Mouse (Mus musculus) intestine, postnatal 0 days (tissue): ENCODE measurements at regions not wholly inside any gene's neighbourhood (a gene's known extent, or its start where the extent isn't known, plus 50 kb on each side); places are given as distances from the start of the nearest gene placed in this dataset.

Experiments used
- ATAC-seq: fragments of 200-750 bp; cut with Nextera tagmentation; 2 replicates; pipeline ENCODE4 v1.8.0; 2017; ENCODE audit warnings: mild to moderate bottlenecking, moderate TSS enrichment, moderate library complexity
- H3K27ac ChIP-seq: fragments of 300-500 bp; sonication (generic); 2 replicates; pipeline ENCODE4 v1.5.1; 2014; ENCODE audit warnings: mild to moderate bottlenecking, low read depth, low read length, moderate library complexity
- H3K27me3 ChIP-seq: fragments of 300-500 bp; sonication (generic); replicated peaks from 2 replicates; pipeline ENCODE4 v1.6.1; 2014; ENCODE audit warnings: low read length, mixed read lengths; ENCODE audit not compliant: control insufficient read depth, insufficient read depth
- H3K36me3 ChIP-seq: fragments of 300-500 bp; sonication (generic); 2 replicates; pipeline ENCODE4 v1.6.1; 2014; ENCODE audit warnings: mild to moderate bottlenecking, moderate library complexity; ENCODE audit not compliant: control insufficient read depth, insufficient read depth
- H3K4me1 ChIP-seq: fragments of 300-500 bp; sonication (generic); replicated peaks from 2 replicates; pipeline ENCODE4 v1.6.1; 2014; ENCODE audit warnings: antibody characterized with exemption, low read length, mixed read lengths; ENCODE audit not compliant: control insufficient read depth, insufficient read depth
- H3K4me2 ChIP-seq: fragments of 300-500 bp; sonication (generic); replicated peaks from 2 replicates; pipeline ENCODE4 v1.6.1; 2014; ENCODE audit warnings: low read depth, mild to moderate bottlenecking, moderate library complexity
- H3K4me3 ChIP-seq: fragments of 300-500 bp; sonication (generic); 2 replicates; pipeline ENCODE4 v1.5.1; 2014; ENCODE audit warnings: low read depth, low read length
- H3K9ac ChIP-seq: fragments of 300-500 bp; sonication (generic); 2 replicates; pipeline ENCODE4 v1.6.1; 2014; ENCODE audit warnings: mild to moderate bottlenecking, low read depth, low read length
- H3K9me3 ChIP-seq: fragments of 300-500 bp; sonication (generic); 2 replicates; pipeline ENCODE4 v1.6.1; 2016; ENCODE audit warnings: mixed run types; ENCODE audit not compliant: control insufficient read depth
- CTCF ChIP-seq: sonication (generic); IDR thresholded peaks from 2 replicates; pipeline ENCODE4 v1.5.1; 2016; ENCODE audit warnings: low read depth, mild to moderate bottlenecking, control low read depth, antibody characterized with exemption, moderate library complexity
- whole genome bisulfite sequencing: fragments of 180-500 bp; shearing (Covaris S2); extraction: QIAGEN DNeasy Blood & Tissue Kit; methylation state at CpG from one replicate; pipeline ENCODE4 v1.1.7; 2014; 5-methylcytosine and 5-hydroxymethylcytosine counted together

DNA sequence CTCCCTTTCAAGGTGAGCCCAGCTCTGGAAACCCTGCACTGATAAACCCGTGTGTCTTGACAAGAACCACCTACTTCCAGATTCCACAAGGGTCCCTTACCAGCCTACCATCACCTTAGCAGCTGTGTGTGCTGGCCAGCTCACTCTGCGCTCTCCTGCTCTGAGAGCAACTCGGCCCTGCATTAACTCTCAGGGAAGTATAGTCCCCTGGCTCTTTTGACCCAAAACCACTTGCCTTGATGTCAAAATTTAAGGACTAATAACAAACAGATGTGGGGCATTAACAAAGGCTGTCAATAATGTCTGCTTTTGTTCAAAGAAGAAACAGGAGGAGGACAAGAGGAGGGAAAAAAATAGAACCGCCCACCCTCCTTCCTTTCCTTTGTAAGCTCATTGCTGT lies 480.3 kb downstream of the Tshz3 start:
- H3K9ac ChIP-seq = no peak overlapping the region
- H3K4me1 ChIP-seq = no peaks in the 10 kb centered on the region
- ATAC-seq = no peak
- no peaks in the 10 kb centered on the region for H3K9me3 ChIP-seq
- H3K27ac ChIP-seq = no peak overlapping the region
- 64% methylated on average over 4 of the region's 4 CpGs for WGBS
- no peaks in the 10 kb centered on the region for H3K27me3 ChIP-seq
- no peak overlapping the region for H3K4me2 ChIP-seq
- TF ChIP-seq CTCF = no peak
- no peak overlapping the region for H3K4me3 ChIP-seq
- H3K36me3 ChIP-seq = no peaks in the 10 kb centered on the region

DNA sequence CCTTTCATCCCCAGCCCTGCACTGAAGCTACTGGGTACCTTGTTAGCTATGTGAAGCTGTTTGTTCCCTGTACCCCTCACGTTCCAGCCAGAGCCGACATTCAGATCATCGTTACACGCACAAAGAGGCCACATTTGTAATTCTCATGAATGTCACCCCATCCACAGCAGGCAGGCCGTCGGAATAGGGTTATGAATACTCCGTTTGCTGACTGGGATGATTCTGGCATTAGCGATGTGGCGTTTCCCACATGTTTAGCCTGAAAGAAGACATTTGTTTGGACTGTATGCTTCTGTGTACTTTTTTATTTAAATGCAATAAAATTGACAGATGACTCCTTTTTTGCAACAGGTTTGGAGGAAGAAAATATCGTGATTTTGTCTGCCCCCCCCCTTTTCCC lies 482.0 kb downstream of the Tshz3 start:
- no peak for ATAC-seq
- 56% methylated on average over 10 of the region's 10 CpGs for WGBS
- Histone ChIP-seq H3K4me3 (no peak overlapping the region), H3K9me3 (no peaks in the 10 kb centered on the region), H3K4me2 (no peak overlapping the region), H3K4me1 (no peaks in the 10 kb centered on the region), H3K36me3 (no peaks in the 10 kb centered on the region), H3K27ac (no peak overlapping the region), H3K9ac (no peak overlapping the region), H3K27me3 (no peaks in the 10 kb centered on the region)
- TF ChIP-seq CTCF = no peak

DNA sequence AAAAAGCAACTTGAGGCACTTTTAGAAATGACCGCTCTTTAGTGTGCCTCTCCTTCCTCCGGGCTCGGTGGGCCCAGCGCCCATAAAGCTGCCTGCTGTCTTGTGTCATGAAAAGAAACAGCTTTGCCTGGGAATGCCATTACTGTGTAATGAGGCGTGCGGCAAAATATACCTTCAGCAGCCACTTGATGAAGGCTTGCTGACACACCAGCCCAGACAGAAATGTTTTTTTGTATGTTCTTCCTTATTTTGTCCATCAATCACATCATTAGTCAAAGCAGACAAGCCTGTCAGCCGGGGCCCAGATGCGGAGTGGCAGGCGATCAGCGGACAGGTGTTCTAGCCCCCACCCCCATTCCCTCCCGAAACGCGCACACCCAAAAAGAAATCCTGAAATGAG lies 482.5 kb downstream of the Tshz3 start:
- no peak for ATAC-seq
- Histone ChIP-seq H3K4me1 (no peaks in the 10 kb centered on the region), H3K4me3 (no peak overlapping the region), H3K9ac (no peak overlapping the region), H3K4me2 (no peak overlapping the region), H3K27ac (no peak overlapping the region), H3K27me3 (no peaks in the 10 kb centered on the region), H3K36me3 (no peaks in the 10 kb centered on the region), H3K9me3 (no peaks in the 10 kb centered on the region)
- WGBS = 76% methylated on average over 13 of the region's 13 CpGs
- no peak for TF ChIP-seq CTCF

DNA sequence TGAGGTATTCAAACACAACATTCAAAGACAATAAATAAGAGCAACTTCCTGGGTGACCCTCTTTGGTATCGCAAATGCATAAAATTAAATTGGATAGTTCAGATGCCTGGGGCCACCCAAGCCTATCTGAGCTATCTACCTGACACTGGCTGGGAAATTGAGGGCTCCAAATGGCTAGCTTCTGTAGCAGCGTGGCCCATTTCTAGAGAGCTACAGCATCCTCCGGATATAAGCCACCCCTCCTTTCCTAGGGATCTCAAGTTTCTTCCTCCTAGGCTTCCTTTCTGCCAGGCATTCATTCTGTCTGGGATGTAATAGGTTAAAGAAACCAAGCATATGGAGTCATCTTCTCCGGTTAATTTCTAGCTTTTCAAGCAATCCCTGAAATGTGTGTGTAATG lies 483.2 kb downstream of the Tshz3 start:
- no peak for TF ChIP-seq CTCF
- Histone ChIP-seq H3K27me3 (no peaks in the 10 kb centered on the region), H3K4me3 (no peak overlapping the region), H3K4me2 (no peak overlapping the region), H3K27ac (no peak overlapping the region), H3K9me3 (no peaks in the 10 kb centered on the region), H3K9ac (no peak overlapping the region), H3K36me3 (no peaks in the 10 kb centered on the region), H3K4me1 (no peaks in the 10 kb centered on the region)
- WGBS = 54% methylated on average over 4 of the region's 4 CpGs
- ATAC-seq = no peak

DNA sequence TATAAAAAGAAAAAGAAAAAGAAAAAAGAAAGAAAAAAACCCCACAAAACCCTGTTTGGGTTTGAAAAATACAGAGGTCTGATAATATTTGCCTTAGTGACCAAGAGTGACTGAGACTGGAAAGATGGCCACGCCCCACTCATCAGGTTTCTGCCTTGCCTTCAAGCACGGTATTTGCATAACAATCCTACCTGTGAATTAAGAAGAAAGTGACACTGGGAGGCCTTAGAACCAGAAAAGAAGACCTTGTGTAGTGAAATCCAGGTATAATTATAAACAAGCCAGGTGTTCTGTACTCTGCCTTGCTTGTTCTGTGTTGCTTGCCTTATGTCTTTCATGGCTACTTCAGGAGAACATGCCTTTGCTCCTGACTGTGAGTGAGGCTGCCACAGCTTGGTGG lies 494.6 kb downstream of the Tshz3 start:
- no peak for ATAC-seq
- 22% methylated on average over 2 of the region's 2 CpGs for WGBS
- Histone ChIP-seq H3K27ac (no peak overlapping the region), H3K36me3 (no peaks in the 10 kb centered on the region), H3K4me3 (no peak overlapping the region), H3K9ac (no peak overlapping the region), H3K4me2 (no peak overlapping the region), H3K4me1 (no peaks in the 10 kb centered on the region), H3K27me3 (no peaks in the 10 kb centered on the region), H3K9me3 (0 out of 2 replicates have a peak, but pooled peaks cover 3% of the 10 kb centered on the region)
- TF ChIP-seq CTCF = no peak

- H3K9ac ChIP-seq = no peak overlapping the region
- no peaks in the 10 kb centered on the region for H3K4me1 ChIP-seq
- TF ChIP-seq CTCF = no peak
- no peaks in the 10 kb centered on the region for H3K27me3 ChIP-seq
- WGBS = 40% methylated on average over 5 of the region's 5 CpGs
- H3K4me2 ChIP-seq = no peak overlapping the region
- ATAC-seq = no peak
- no peaks in the 10 kb centered on the region for H3K9me3 ChIP-seq
- H3K4me3 ChIP-seq = no peak overlapping the region
- no peaks in the 10 kb centered on the region for H3K36me3 ChIP-seq
- H3K27ac ChIP-seq = no peak overlapping the region
These were observed 506.9 kb downstream of the Tshz3 start for GRCm38 (mm10) chr7:37204800-37205199.

DNA sequence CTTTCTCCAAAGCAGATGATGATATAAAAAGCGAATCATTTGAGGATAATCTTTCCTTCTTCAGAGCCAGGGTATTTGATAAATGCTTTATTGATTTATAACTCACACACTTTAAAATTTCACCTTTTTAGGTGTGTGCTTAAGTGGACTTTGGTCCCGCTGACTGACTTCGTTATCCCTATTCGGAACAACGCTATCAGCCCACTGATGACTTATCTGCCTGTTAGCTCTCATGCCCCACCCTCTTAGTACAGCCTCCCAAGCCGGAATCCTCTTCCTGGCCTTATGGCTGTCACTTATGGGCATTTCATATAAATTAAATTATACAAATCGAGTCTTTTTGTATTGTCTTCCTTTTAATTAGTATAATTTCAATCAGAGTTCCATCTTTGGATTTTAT lies 510.4 kb downstream of the Tshz3 start:
- H3K4me2 ChIP-seq = no peak overlapping the region
- 0 out of 2 replicates have a peak, but pooled peaks have one; percentile 41 for ATAC-seq
- no peaks in the 10 kb centered on the region for H3K9me3 ChIP-seq
- H3K27me3 ChIP-seq = no peaks in the 10 kb centered on the region
- no peak for TF ChIP-seq CTCF
- H3K36me3 ChIP-seq = no peaks in the 10 kb centered on the region
- no peak overlapping the region for H3K9ac ChIP-seq
- 48% methylated on average over 7 of the region's 7 CpGs for WGBS
- peaks cover 3% of the 10 kb centered on the region; the same call in 1 of the 2 replicates for H3K4me1 ChIP-seq
- H3K4me3 ChIP-seq = no peak overlapping the region
- no peak overlapping the region for H3K27ac ChIP-seq
